Mouse (Mus musculus) thymus, adult 2 months (tissue): Measurements from ENCODE around the gene Rab22a.

Experiments used
- CTCF ChIP-seq: fragments of 200-500 bp; IDR thresholded peaks from 2 replicates; pipeline ENCODE4 v1.5.1; 2012; ENCODE audit warnings: mild to moderate bottlenecking, control low read depth, low read length, moderate library complexity, borderline replicate concordance; ENCODE audit not compliant: control insufficient read depth, poor library complexity, insufficient read depth; ENCODE audit errors: extremely low read depth
- POLR2A ChIP-seq: fragments of 200-500 bp; IDR thresholded peaks from 2 replicates; pipeline ENCODE4 v1.6.1; 2012; ENCODE audit warnings: mild to moderate bottlenecking, low read length, control low read depth, moderate library complexity; ENCODE audit not compliant: control insufficient read depth, poor library complexity, insufficient read depth; ENCODE audit errors: extremely low read depth

DNA sequence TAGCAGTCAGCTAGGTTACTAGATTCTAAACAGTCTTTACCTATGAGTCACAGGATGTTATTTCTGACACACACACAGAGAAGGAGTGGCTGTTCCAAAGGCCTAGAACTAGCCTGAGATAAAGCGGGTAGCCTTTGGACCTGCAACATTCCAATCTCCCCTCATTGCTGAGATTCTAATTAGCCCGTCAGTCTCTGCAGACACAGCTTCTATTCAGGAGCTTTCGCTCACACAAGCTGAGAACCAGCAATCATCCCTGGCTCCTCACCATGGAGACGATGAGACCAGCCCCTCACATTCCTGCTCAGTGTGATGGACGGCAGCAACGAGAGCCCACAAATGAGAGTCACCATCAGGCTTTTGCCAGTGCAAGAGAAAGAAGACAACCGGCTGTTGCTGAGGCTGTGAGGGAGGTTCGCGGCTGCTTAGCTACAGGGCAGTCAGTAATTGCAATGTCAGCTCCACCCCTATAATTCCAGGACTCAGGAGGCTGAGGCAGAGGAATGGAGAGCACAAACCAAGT, 70.9 kb downstream of the Rab22a start:
- TF ChIP-seq POLR2A, result no peak
- TF ChIP-seq CTCF, result no peak
